Mouse (Mus musculus): ENCODE measurements around the gene Kif26a. TPM values are rescaled to one million over a fixed set of nuclear protein-coding genes. Genes with fewer than 3 reads are reported as not detected.

Kif26a gene
- polyA plus RNA-seq, 1 experiment from 2014 or later = 3.6 TPM

DNA sequence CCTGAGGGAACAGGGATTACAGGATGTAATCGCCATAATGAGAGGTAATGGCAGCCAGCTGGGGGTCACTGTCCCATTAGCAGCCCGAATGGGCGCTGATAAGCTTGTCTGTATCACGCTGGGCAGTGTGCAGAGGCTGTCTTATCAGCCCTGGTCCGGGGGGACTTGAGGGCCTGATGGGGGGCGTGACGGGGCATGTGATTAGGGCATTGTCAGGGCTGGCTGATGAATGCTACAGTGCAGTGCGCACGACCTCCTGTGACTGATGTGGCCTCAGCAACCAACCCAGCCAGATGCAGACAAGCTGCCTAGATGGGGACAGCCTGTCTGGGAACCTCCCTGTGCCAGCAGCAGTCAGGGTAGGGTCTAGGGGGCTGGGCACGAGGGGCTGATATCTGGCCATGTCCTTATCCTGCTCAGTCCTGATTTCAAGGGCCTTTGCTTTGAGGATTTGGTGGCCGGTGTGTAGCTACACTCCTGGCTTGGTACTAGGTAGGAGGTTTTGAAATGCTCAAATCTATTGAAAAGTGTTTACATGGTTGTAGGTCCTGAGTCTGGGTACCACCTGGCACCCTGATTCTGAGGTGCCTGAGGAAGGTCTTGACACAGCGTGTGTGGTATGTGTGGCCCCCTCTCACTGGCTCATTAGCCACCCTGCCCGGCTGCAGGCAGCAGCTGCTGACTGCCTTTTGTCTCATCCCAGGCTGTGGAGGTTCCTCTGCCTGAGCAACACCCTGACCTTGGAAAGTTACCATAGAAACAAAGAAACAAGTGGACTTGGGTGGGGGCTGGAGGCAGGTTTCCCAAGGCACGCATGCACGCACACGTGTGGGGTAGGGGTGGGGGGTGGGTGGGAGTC lies 18.2 kb downstream of the Kif26a start:
- H3K27me3 ChIP-seq (replicated peaks; ENCODE audit: control insufficient read depth, insufficient read depth, low read length) = no peaks in the 10 kb centered on the region
- H3K4me3 ChIP-seq (ENCODE audit: low read depth, low read length) = no peak overlapping the region
- H3K27ac ChIP-seq (ENCODE audit: low read depth) = peak overlapping the region; percentile 1; the same call in 1 of the 2 replicates
- no peak for DNase-seq (ENCODE audit: low spot score)
- no peaks in the 10 kb centered on the region for H3K9me3 ChIP-seq (ENCODE audit: control insufficient read depth, low read length)
- WGBS = 37% methylated on average over 16 of the region's 16 CpGs
- peak; percentile 47 for ATAC-seq (replicated peaks; ENCODE audit: low FRiP score, low TSS enrichment, low read depth)
- H3K9ac ChIP-seq (ENCODE audit: low read length) = no peak overlapping the region
- peaks cover 10% of the 10 kb centered on the region; the same call in 1 of the 2 replicates for H3K4me1 ChIP-seq (replicated peaks; ENCODE audit: control insufficient read depth, insufficient read depth, low read length)
- H3K4me2 ChIP-seq (ENCODE audit: low read length) = no peak overlapping the region
- no peaks in the 10 kb centered on the region for H3K36me3 ChIP-seq (ENCODE audit: control insufficient read depth, insufficient read depth, low read length)

DNA sequence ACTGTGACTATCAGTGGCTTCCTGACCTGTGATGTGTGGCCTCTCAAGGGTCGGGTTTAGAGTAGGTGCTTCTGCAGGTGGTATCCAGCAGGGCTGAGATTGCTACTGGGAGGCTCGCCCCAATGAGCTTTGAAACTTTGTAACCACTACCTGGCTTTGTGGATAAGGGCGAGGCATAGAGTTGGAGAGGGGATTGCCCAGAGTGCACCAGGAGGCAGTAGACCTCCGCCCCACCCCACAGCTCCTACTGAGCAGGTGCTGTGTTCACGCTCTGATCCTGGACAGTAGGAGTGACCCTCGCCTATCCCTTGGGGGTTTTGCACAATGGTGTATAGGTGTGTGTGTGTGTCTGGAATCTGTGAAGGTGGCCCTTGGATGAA lies 18.8 kb downstream of the Kif26a start:
- no peaks in the 10 kb centered on the region for H3K36me3 ChIP-seq (ENCODE audit: control insufficient read depth, insufficient read depth, low read length)
- peaks cover 10% of the 10 kb centered on the region; the same call in 1 of the 2 replicates for H3K4me1 ChIP-seq (replicated peaks; ENCODE audit: control insufficient read depth, insufficient read depth, low read length)
- H3K27ac ChIP-seq (ENCODE audit: low read depth) = peak overlapping the region; percentile 1; the same call in 1 of the 2 replicates
- no peak overlapping the region for H3K9ac ChIP-seq (ENCODE audit: low read length)
- no peak overlapping the region for H3K4me2 ChIP-seq (ENCODE audit: low read length)
- ATAC-seq (replicated peaks; ENCODE audit: low FRiP score, low TSS enrichment, low read depth) = peak; percentile 36; the same call in 1 of the 2 replicates
- DNase-seq (ENCODE audit: low spot score) = no peak
- H3K27me3 ChIP-seq (replicated peaks; ENCODE audit: control insufficient read depth, insufficient read depth, low read length) = no peaks in the 10 kb centered on the region
- no peak overlapping the region for H3K4me3 ChIP-seq (ENCODE audit: low read depth, low read length)
- 50% methylated on average over 6 of the region's 6 CpGs for WGBS
- no peaks in the 10 kb centered on the region for H3K9me3 ChIP-seq (ENCODE audit: control insufficient read depth, low read length)

DNA sequence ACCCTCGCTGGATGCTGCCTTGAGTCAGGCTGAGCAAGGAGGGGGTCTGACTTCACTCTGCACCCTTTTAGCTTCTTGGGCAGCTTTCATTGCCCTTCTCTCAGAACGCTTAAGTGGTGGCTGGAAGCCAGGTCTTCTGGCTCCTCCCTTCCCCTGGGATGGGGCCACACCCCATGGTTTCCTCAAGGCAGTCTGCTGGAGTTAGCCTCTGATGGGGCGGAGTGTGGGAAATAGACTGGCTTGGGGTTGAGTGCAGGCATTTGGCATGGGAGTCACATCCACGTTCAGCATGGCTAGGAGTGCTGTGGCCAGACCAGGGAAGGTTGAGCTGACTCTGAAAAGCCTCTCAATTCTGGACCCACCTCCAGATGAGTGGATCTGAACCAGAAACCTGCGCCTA lies 23.2 kb downstream of the Kif26a start:
- Histone ChIP-seq H3K9ac (ENCODE audit: low read length) (no peak overlapping the region), H3K27me3 (replicated peaks; ENCODE audit: control insufficient read depth, insufficient read depth, low read length) (no peaks in the 10 kb centered on the region), H3K27ac (ENCODE audit: low read depth) (no peak overlapping the region), H3K4me1 (replicated peaks; ENCODE audit: control insufficient read depth, insufficient read depth, low read length) (peaks cover 5% of the 10 kb centered on the region; the same call in 1 of the 2 replicates), H3K36me3 (ENCODE audit: control insufficient read depth, insufficient read depth, low read length) (no peaks in the 10 kb centered on the region; the same call in none of the 2 replicates), H3K4me2 (ENCODE audit: low read length) (no peak overlapping the region), H3K9me3 (ENCODE audit: control insufficient read depth, low read length) (no peaks in the 10 kb centered on the region), H3K4me3 (ENCODE audit: low read depth, low read length) (no peak overlapping the region)
- WGBS = 59% methylated on average over 5 of the region's 5 CpGs
- ATAC-seq (replicated peaks; ENCODE audit: low FRiP score, low TSS enrichment, low read depth) (0 out of 2 replicates have a peak, but pooled peaks have one; percentile 10), DNase-seq (ENCODE audit: low spot score) (no peak)

GRCm38 (mm10) chr12:112170671-112171574 lies 24.9 kb downstream of the Kif26a start:
- Histone ChIP-seq H3K4me2 (ENCODE audit: low read length) (no peak overlapping the region), H3K4me1 (replicated peaks; ENCODE audit: control insufficient read depth, insufficient read depth, low read length) (0 out of 2 replicates have a peak, but pooled peaks cover 3% of the 10 kb centered on the region), H3K36me3 (ENCODE audit: control insufficient read depth, insufficient read depth, low read length) (peaks cover 14% of the 10 kb centered on the region), H3K4me3 (ENCODE audit: low read depth, low read length) (no peak overlapping the region), H3K9me3 (ENCODE audit: control insufficient read depth, low read length) (no peaks in the 10 kb centered on the region), H3K9ac (ENCODE audit: low read length) (no peak overlapping the region), H3K27me3 (replicated peaks; ENCODE audit: control insufficient read depth, insufficient read depth, low read length) (no peaks in the 10 kb centered on the region), H3K27ac (ENCODE audit: low read depth) (no peak overlapping the region)
- no peak for DNase-seq (ENCODE audit: low spot score)
- WGBS = 45% methylated on average over 20 of the region's 20 CpGs
- ATAC-seq (replicated peaks; ENCODE audit: low FRiP score, low TSS enrichment, low read depth) = no peak

DNA sequence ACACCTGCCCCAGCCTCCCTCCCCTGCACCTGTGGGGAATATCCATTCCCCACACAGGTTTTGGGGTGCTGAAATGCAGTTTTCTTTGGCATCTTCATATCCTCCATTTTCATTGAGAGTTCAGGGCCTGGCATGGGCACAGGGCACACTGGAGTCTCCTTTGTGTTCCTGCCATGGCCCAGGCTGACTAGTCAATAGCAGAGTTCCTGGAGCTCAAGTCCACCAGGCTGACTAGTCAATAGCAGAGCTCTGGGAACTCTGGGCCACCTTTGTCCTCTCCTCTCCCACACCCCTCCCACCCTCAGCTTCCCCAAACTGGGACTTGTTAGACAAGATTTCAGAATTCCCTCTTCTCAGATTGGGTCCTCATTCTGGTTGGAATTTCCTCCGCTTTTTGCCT lies 25.6 kb downstream of the Kif26a start:
- no peak overlapping the region for H3K4me3 ChIP-seq (ENCODE audit: low read depth, low read length)
- 90% methylated on average over 1 of the region's 1 CpGs for WGBS
- H3K9ac ChIP-seq (ENCODE audit: low read length) = no peak overlapping the region
- DNase-seq (ENCODE audit: low spot score) = no peak
- H3K36me3 ChIP-seq (ENCODE audit: control insufficient read depth, insufficient read depth, low read length) = peaks cover 21% of the 10 kb centered on the region
- H3K27ac ChIP-seq (ENCODE audit: low read depth) = no peak overlapping the region
- 0 out of 2 replicates have a peak, but pooled peaks cover 3% of the 10 kb centered on the region for H3K4me1 ChIP-seq (replicated peaks; ENCODE audit: control insufficient read depth, insufficient read depth, low read length)
- H3K9me3 ChIP-seq (ENCODE audit: control insufficient read depth, low read length) = no peaks in the 10 kb centered on the region
- ATAC-seq (replicated peaks; ENCODE audit: low FRiP score, low TSS enrichment, low read depth) = no peak
- H3K27me3 ChIP-seq (replicated peaks; ENCODE audit: control insufficient read depth, insufficient read depth, low read length) = no peaks in the 10 kb centered on the region
- H3K4me2 ChIP-seq (ENCODE audit: low read length) = no peak overlapping the region

DNA sequence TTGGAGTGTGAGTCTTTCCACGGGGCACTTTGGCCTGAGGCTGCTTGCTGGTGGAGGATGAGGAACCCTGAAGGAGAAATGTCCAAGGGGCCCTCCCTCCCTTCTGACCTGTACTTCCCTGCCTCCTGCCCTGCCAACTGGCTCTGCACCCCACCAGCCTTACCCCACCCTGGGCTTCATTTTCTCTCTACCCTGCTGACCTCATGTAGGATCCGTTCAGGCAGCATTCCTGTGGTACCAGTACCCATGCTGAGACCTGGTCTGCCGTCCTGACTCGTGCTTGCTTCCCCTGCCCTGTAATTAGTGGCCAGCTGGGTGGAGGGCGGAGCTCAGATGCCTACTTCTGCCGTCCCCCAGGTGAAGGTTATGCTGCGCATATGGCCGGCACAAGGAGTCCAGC lies 26.2 kb downstream of the Kif26a start:
- 63% methylated on average over 8 of the region's 8 CpGs for WGBS
- DNase-seq (ENCODE audit: low spot score) (no peak), ATAC-seq (replicated peaks; ENCODE audit: low FRiP score, low TSS enrichment, low read depth) (no peak)
- Histone ChIP-seq H3K9me3 (ENCODE audit: control insufficient read depth, low read length) (no peaks in the 10 kb centered on the region), H3K4me3 (ENCODE audit: low read depth, low read length) (no peak overlapping the region), H3K27ac (ENCODE audit: low read depth) (no peak overlapping the region), H3K36me3 (ENCODE audit: control insufficient read depth, insufficient read depth, low read length) (peaks cover 24% of the 10 kb centered on the region), H3K9ac (ENCODE audit: low read length) (no peak overlapping the region), H3K27me3 (replicated peaks; ENCODE audit: control insufficient read depth, insufficient read depth, low read length) (no peaks in the 10 kb centered on the region), H3K4me1 (replicated peaks; ENCODE audit: control insufficient read depth, insufficient read depth, low read length) (0 out of 2 replicates have a peak, but pooled peaks cover 3% of the 10 kb centered on the region), H3K4me2 (ENCODE audit: low read length) (no peak overlapping the region)

GRCm38 (mm10) chr12:112177679-112178078 lies 31.7 kb downstream of the Kif26a start:
- Histone ChIP-seq H3K4me2 (ENCODE audit: low read length) (no peak overlapping the region), H3K4me1 (replicated peaks; ENCODE audit: control insufficient read depth, insufficient read depth, low read length) (peaks cover 11% of the 10 kb centered on the region; the same call in 1 of the 2 replicates), H3K9ac (ENCODE audit: low read length) (no peak overlapping the region), H3K27me3 (replicated peaks; ENCODE audit: control insufficient read depth, insufficient read depth, low read length) (no peaks in the 10 kb centered on the region), H3K36me3 (ENCODE audit: control insufficient read depth, insufficient read depth, low read length) (peaks cover 38% of the 10 kb centered on the region), H3K27ac (ENCODE audit: low read depth) (no peak overlapping the region), H3K4me3 (ENCODE audit: low read depth, low read length) (no peak overlapping the region), H3K9me3 (ENCODE audit: control insufficient read depth, low read length) (no peaks in the 10 kb centered on the region)
- WGBS = 92% methylated on average over 19 of the region's 19 CpGs
- DNase-seq (ENCODE audit: low spot score) = no peak
- no peak for ATAC-seq (replicated peaks; ENCODE audit: low FRiP score, low TSS enrichment, low read depth)

- no peak for ATAC-seq (replicated peaks; ENCODE audit: low FRiP score, low TSS enrichment, low read depth)
- 90% methylated on average over 13 of the region's 13 CpGs for WGBS
- H3K27me3 ChIP-seq (replicated peaks; ENCODE audit: control insufficient read depth, insufficient read depth, low read length) = no peaks in the 10 kb centered on the region
These were observed 33.7 kb downstream of the Kif26a start for GRCm38 (mm10) chr12:112179687-112180086.

More at GRCm38 (mm10) chr12:112179687-112180086, 33.7 kb downstream of the Kif26a start:
- peaks cover 34% of the 10 kb centered on the region for H3K36me3 ChIP-seq (ENCODE audit: control insufficient read depth, insufficient read depth, low read length)
- H3K4me3 ChIP-seq (ENCODE audit: low read depth, low read length) = no peak overlapping the region
- H3K4me1 ChIP-seq (replicated peaks; ENCODE audit: control insufficient read depth, insufficient read depth, low read length) = peaks cover 17% of the 10 kb centered on the region
- no peak for DNase-seq (ENCODE audit: low spot score)
- no peak overlapping the region for H3K27ac ChIP-seq (ENCODE audit: low read depth)
- no peaks in the 10 kb centered on the region for H3K9me3 ChIP-seq (ENCODE audit: control insufficient read depth, low read length)
- no peak overlapping the region for H3K4me2 ChIP-seq (ENCODE audit: low read length)
- H3K9ac ChIP-seq (ENCODE audit: low read length) = no peak overlapping the region

All from intestine, embryonic 14.5 days (tissue).